Mouse (Mus musculus) G1E (cell line): Measurements from ENCODE around the gene Xrcc5. TPM values are rescaled to one million over a fixed set of nuclear protein-coding genes. Genes with fewer than 3 reads are reported as not detected.

Experiments used
- ATAC-seq: 2 replicates; pipeline ENCODE4 v1.8.0; 2016; ENCODE audit warnings: mild to moderate bottlenecking; ENCODE audit not compliant: insufficient number of reproducible peaks, poor library complexity, low FRiP score, severe bottlenecking; ENCODE audit errors: extremely low read depth
- DNase-seq: peaks from one replicate; pipeline ENCODE4 v3.0.0; 2012; ENCODE audit warnings: low spot score
- H3K27me3 ChIP-seq: 2 replicates; pipeline ENCODE4 v1.6.1; 2012; ENCODE audit warnings: mild to moderate bottlenecking, low read length, inconsistent platforms; ENCODE audit not compliant: insufficient read depth
- H3K36me3 ChIP-seq: replicated peaks from 2 replicates; pipeline ENCODE3; 2012; ENCODE audit warnings: mild to moderate bottlenecking, inconsistent platforms
- H3K4me1 ChIP-seq: 2 replicates; pipeline ENCODE4 v1.6.1; 2012; ENCODE audit warnings: low read depth, low read length, inconsistent platforms, mixed read lengths; ENCODE audit not compliant: insufficient read depth
- H3K4me3 ChIP-seq: 2 replicates; pipeline ENCODE4 v1.5.1; 2012; ENCODE audit warnings: low read depth, mild to moderate bottlenecking, inconsistent platforms, low read length, moderate library complexity, mixed read lengths
- H3K9me3 ChIP-seq: replicated peaks from 2 replicates; pipeline ENCODE4 v1.6.1; 2012; ENCODE audit warnings: inconsistent platforms
- CTCF ChIP-seq: IDR thresholded peaks from 2 replicates; pipeline ENCODE4 v1.5.1; 2012; ENCODE audit warnings: low read depth, low read length, inconsistent platforms, mixed read lengths
- GATA1 ChIP-seq: IDR thresholded peaks from 2 replicates; pipeline ENCODE4 v1.6.1; 2012; ENCODE audit warnings: borderline replicate concordance, low read length, inconsistent platforms, mixed read lengths
- GATA2 ChIP-seq: IDR thresholded peaks from 2 replicates; pipeline ENCODE4 v1.6.1; 2012; ENCODE audit warnings: low read depth, low read length, inconsistent platforms, borderline replicate concordance
- POLR2AphosphoS5 ChIP-seq: IDR thresholded peaks from 2 replicates; pipeline ENCODE4 v1.6.1; 2012; ENCODE audit warnings: low read depth, low read length, inconsistent platforms; ENCODE audit not compliant: insufficient replicate concordance
- TAL1 ChIP-seq: conservative IDR thresholded peaks from 2 replicates; pipeline ENCODE4 v1.6.1; 2012; ENCODE audit warnings: low read depth, low read length, inconsistent platforms, mixed read lengths
- polyA plus RNA-seq: library from polyadenylated mRNA; stranded (reverse); fragments of >175 nt; gene quantifications from 2 replicates; pipeline ENCODE4 v1.2.3, GENCODE M21; 2012
- total RNA-seq, 2 experiments: library from RNA; stranded (forward) in 1 of 2; stranded (reverse) in 1 of 2; fragments of 200-1000 nt in 1 of 2; fragments of >200 nt in 1 of 2; fragmentation: Nextera tagmentation in 1 of 2; gene quantifications; 2 replicates each; pipeline ENCODE4 v1.2.3; 2014 to 2017

Gene Xrcc5
- total and polyA plus RNA-seq, 3 experiments, result 3.4 to 89.5 (median 84.9) TPM

GRCm38 (mm10) chr1:72295746-72296145 lies 11.5 kb upstream of the Xrcc5 start:
- no peak for ATAC-seq
- no peak for TF ChIP-seq CTCF
- TF ChIP-seq GATA1, result no peak
- H3K4me3 ChIP-seq, result no peak overlapping the region
- DNase-seq, result no peak
- H3K4me1 ChIP-seq, result peaks cover 9% of the 10 kb centered on the region
- H3K36me3 ChIP-seq, result no peaks in the 10 kb centered on the region
- H3K9me3 ChIP-seq, result no peaks in the 10 kb centered on the region
- peaks cover 22% of the 10 kb centered on the region for H3K27me3 ChIP-seq

GRCm38 (mm10) chr1:72301845-72302244 lies 5.4 kb upstream of the Xrcc5 start:
- Histone ChIP-seq H3K9me3 (no peaks in the 10 kb centered on the region), H3K4me1 (peaks cover 14% of the 10 kb centered on the region), H3K4me3 (no peak overlapping the region), H3K36me3 (no peaks in the 10 kb centered on the region), H3K27me3 (peaks cover 16% of the 10 kb centered on the region)
- DNase-seq, result no peak
- ATAC-seq, result no peak
- no peak for TF ChIP-seq GATA1
- no peak for TF ChIP-seq CTCF
- no peak for TF ChIP-seq TAL1
- no peak for TF ChIP-seq GATA2
- TF ChIP-seq POLR2AphosphoS5, result no peak

- peaks cover 19% of the 10 kb centered on the region for H3K36me3 ChIP-seq
- H3K9me3 ChIP-seq, result no peaks in the 10 kb centered on the region
- H3K27me3 ChIP-seq, result no peaks in the 10 kb centered on the region
- H3K4me1 ChIP-seq, result peaks cover 27% of the 10 kb centered on the region
- DNase-seq, result no peak
- no peak for TF ChIP-seq TAL1
- TF ChIP-seq GATA2, result no peak
- TF ChIP-seq CTCF, result no peak
- ATAC-seq, result no peak
- no peak overlapping the region; the same call in 1 of the 2 replicates for H3K4me3 ChIP-seq
These were observed 980 bp upstream of the Xrcc5 start for GRCm38 (mm10) chr1:72306241-72306640.

- Histone ChIP-seq H3K4me1 (peaks cover 27% of the 10 kb centered on the region), H3K9me3 (no peaks in the 10 kb centered on the region), H3K4me3 (peak overlapping the region; percentile 76; the same call in 1 of the 2 replicates), H3K36me3 (peaks cover 23% of the 10 kb centered on the region), H3K27me3 (no peaks in the 10 kb centered on the region)
- DNase-seq, result peak; percentile 21
- no peak for TF ChIP-seq GATA2
- no peak for TF ChIP-seq TAL1
- no peak for TF ChIP-seq POLR2AphosphoS5
- TF ChIP-seq CTCF, result no peak
- TF ChIP-seq GATA1, result no peak
- peak; percentile 46 for ATAC-seq
These were observed 491 bp upstream of the Xrcc5 start for GRCm38 (mm10) chr1:72306679-72307181.

GRCm38 (mm10) chr1:72308919-72309318 lies 1.7 kb downstream of the Xrcc5 start:
- Histone ChIP-seq H3K27me3 (no peaks in the 10 kb centered on the region), H3K4me1 (peaks cover 31% of the 10 kb centered on the region), H3K9me3 (no peaks in the 10 kb centered on the region), H3K4me3 (no peak overlapping the region), H3K36me3 (peaks cover 43% of the 10 kb centered on the region)
- no peak for TF ChIP-seq GATA2
- TF ChIP-seq POLR2AphosphoS5, result no peak
- no peak for TF ChIP-seq TAL1
- TF ChIP-seq GATA1, result no peak
- TF ChIP-seq CTCF, result no peak
- ATAC-seq (no peak), DNase-seq (no peak)

- H3K4me1 ChIP-seq, result peaks cover 31% of the 10 kb centered on the region
- no peak for ATAC-seq
- H3K36me3 ChIP-seq, result peaks cover 53% of the 10 kb centered on the region
- TF ChIP-seq GATA2, result no peak
- no peak for TF ChIP-seq TAL1
- no peak for TF ChIP-seq CTCF
- TF ChIP-seq GATA1, result no peak
- TF ChIP-seq POLR2AphosphoS5, result no peak
- H3K27me3 ChIP-seq, result no peaks in the 10 kb centered on the region
- DNase-seq, result no peak
- no peak overlapping the region for H3K4me3 ChIP-seq
- H3K9me3 ChIP-seq, result no peaks in the 10 kb centered on the region
These were observed 2.7 kb downstream of the Xrcc5 start for GRCm38 (mm10) chr1:72309744-72310424.
